Mouse (Mus musculus) heart, embryonic 14.5 days (tissue): ENCODE measurements at regions not wholly inside any gene's neighbourhood (a gene's known extent, or its start where the extent isn't known, plus 50 kb on each side); places are given as distances from the start of the nearest gene placed in this dataset.

Experiments used
- ATAC-seq: fragments of 200-750 bp; cut with Nextera tagmentation; 2 replicates; pipeline ENCODE4 v1.8.0; 2017; ENCODE audit warnings: low read depth, moderate TSS enrichment; ENCODE audit not compliant: insufficient number of reproducible peaks, insufficient read depth, low FRiP score
- H3K27ac ChIP-seq, 2 experiments: fragments of 200-500 bp in 1 of 2; fragments of 300-500 bp in 1 of 2; sonication (generic) in 1 of 2; replicated peaks in 1 of 2; 2 replicates each; pipeline ENCODE4 v1.5.1; 2012 to 2014; ENCODE audit warnings: low read depth in 2 of 2, low read length in 2 of 2, control low read depth in 1 of 2, mild to moderate bottlenecking in 1 of 2, mixed read lengths in 1 of 2; ENCODE audit not compliant: control insufficient read depth in 1 of 2, insufficient read depth in 1 of 2
- H3K27me3 ChIP-seq: fragments of 300-500 bp; sonication (generic); 2 replicates; pipeline ENCODE4 v1.6.1; 2014; ENCODE audit warnings: mild to moderate bottlenecking, low read length, control low read depth; ENCODE audit not compliant: control insufficient read depth, insufficient read depth
- H3K36me3 ChIP-seq: fragments of 300-500 bp; sonication (generic); 2 replicates; pipeline ENCODE4 v1.6.1; 2014; ENCODE audit warnings: mild to moderate bottlenecking, control low read depth, low read length, mixed read lengths; ENCODE audit not compliant: control insufficient read depth, insufficient read depth
- H3K4me1 ChIP-seq, 2 experiments: fragments of 200-500 bp in 1 of 2; fragments of 300-500 bp in 1 of 2; sonication (generic) in 1 of 2; 2 replicates each; pipeline ENCODE4 v1.6.1; 2012 to 2014; ENCODE audit warnings: low read length in 2 of 2, control low read depth in 1 of 2, mixed read lengths in 1 of 2; ENCODE audit not compliant: control insufficient read depth in 2 of 2, insufficient read depth in 2 of 2
- H3K4me2 ChIP-seq: fragments of 300-500 bp; sonication (generic); 2 replicates; pipeline ENCODE4 v1.6.1; 2014; ENCODE audit warnings: mild to moderate bottlenecking, low read length
- H3K4me3 ChIP-seq, 2 experiments: fragments of 200-500 bp in 1 of 2; fragments of 300-500 bp in 1 of 2; sonication (generic) in 1 of 2; 2 replicates each; pipeline ENCODE4 v1.5.1; 2012 to 2014; ENCODE audit warnings: low read length in 2 of 2, mild to moderate bottlenecking in 2 of 2, control low read depth in 1 of 2, low read depth in 1 of 2, moderate library complexity in 1 of 2; ENCODE audit not compliant: control insufficient read depth in 1 of 2, insufficient read depth in 1 of 2
- H3K9ac ChIP-seq: fragments of 300-500 bp; sonication (generic); 2 replicates; pipeline ENCODE4 v1.6.1; 2014; ENCODE audit warnings: mild to moderate bottlenecking, low read length
- H3K9me3 ChIP-seq: fragments of 300-500 bp; sonication (generic); 2 replicates; pipeline ENCODE4 v1.6.1; 2016; ENCODE audit warnings: low read length, control low read depth; ENCODE audit not compliant: control insufficient read depth
- WGBS: fragments of 180-500 bp; shearing (Covaris S2); extraction: QIAGEN DNeasy Blood & Tissue Kit; methylation state at CpG from one replicate; pipeline ENCODE4 v1.1.7; 2014; 5-methylcytosine and 5-hydroxymethylcytosine counted together

GRCm38 (mm10) chr16:39316752-39317594 lies 424.5 kb downstream of the Igsf11 start:
- Histone ChIP-seq H3K9ac (no peak overlapping the region), H3K27me3 (no peaks in the 10 kb centered on the region), H3K4me1 (no peaks in the 10 kb centered on the region; a peak in 1 of 4 replicates), H3K4me3 (no peak overlapping the region), H3K27ac (no peak overlapping the region), H3K9me3 (no peaks in the 10 kb centered on the region), H3K4me2 (no peak overlapping the region), H3K36me3 (no peaks in the 10 kb centered on the region)
- WGBS, result 19% methylated on average over 15 of the region's 15 CpGs
- ATAC-seq, result no peak

- H3K9me3 ChIP-seq, result no peaks in the 10 kb centered on the region
- no peak overlapping the region for H3K4me3 ChIP-seq
- H3K27ac ChIP-seq, result no peak overlapping the region
- H3K9ac ChIP-seq, result no peak overlapping the region
- ATAC-seq, result no peak
- WGBS, result 78% methylated on average over 2 of the region's 2 CpGs
- no peak overlapping the region for H3K4me2 ChIP-seq
- no peaks in the 10 kb centered on the region for H3K36me3 ChIP-seq
- H3K4me1 ChIP-seq, result no peaks in the 10 kb centered on the region
- no peaks in the 10 kb centered on the region for H3K27me3 ChIP-seq
Observed at GRCm38 (mm10) chr16:39325627-39326026, 433.2 kb downstream of the Igsf11 start.

GRCm38 (mm10) chr16:39363657-39364056 lies 471.2 kb downstream of the Igsf11 start:
- H3K27me3 ChIP-seq, result no peaks in the 10 kb centered on the region
- no peaks in the 10 kb centered on the region for H3K36me3 ChIP-seq
- H3K27ac ChIP-seq, result no peak overlapping the region
- no peak overlapping the region for H3K9ac ChIP-seq
- no peak overlapping the region for H3K4me2 ChIP-seq
- no peak overlapping the region for H3K4me3 ChIP-seq
- ATAC-seq, result no peak
- H3K4me1 ChIP-seq, result no peaks in the 10 kb centered on the region
- 43% methylated on average over 2 of the region's 2 CpGs for WGBS
- no peaks in the 10 kb centered on the region for H3K9me3 ChIP-seq

GRCm38 (mm10) chr16:39368276-39368675 lies 475.8 kb downstream of the Igsf11 start:
- no peak overlapping the region for H3K4me3 ChIP-seq
- 73% methylated on average over 2 of the region's 2 CpGs for WGBS
- no peak overlapping the region for H3K27ac ChIP-seq
- ATAC-seq, result no peak
- no peak overlapping the region for H3K9ac ChIP-seq
- H3K9me3 ChIP-seq, result no peaks in the 10 kb centered on the region
- no peak overlapping the region for H3K4me2 ChIP-seq
- H3K4me1 ChIP-seq, result no peaks in the 10 kb centered on the region
- H3K27me3 ChIP-seq, result no peaks in the 10 kb centered on the region
- no peaks in the 10 kb centered on the region for H3K36me3 ChIP-seq

- Histone ChIP-seq H3K36me3 (no peaks in the 10 kb centered on the region), H3K27ac (no peak overlapping the region), H3K4me3 (no peak overlapping the region), H3K4me1 (no peaks in the 10 kb centered on the region), H3K9ac (no peak overlapping the region), H3K4me2 (no peak overlapping the region), H3K27me3 (no peaks in the 10 kb centered on the region), H3K9me3 (no peaks in the 10 kb centered on the region)
- no peak for ATAC-seq
- 78% methylated on average over 3 of the region's 3 CpGs for WGBS
Observed at GRCm38 (mm10) chr16:39374616-39375015, 482.1 kb downstream of the Igsf11 start.

GRCm38 (mm10) chr16:39379959-39380358 lies 487.5 kb downstream of the Igsf11 start:
- Histone ChIP-seq H3K9ac (no peak overlapping the region), H3K4me1 (no peaks in the 10 kb centered on the region), H3K4me2 (no peak overlapping the region), H3K27me3 (no peaks in the 10 kb centered on the region), H3K9me3 (no peaks in the 10 kb centered on the region), H3K4me3 (no peak overlapping the region), H3K27ac (no peak overlapping the region), H3K36me3 (no peaks in the 10 kb centered on the region)
- 76% methylated on average over 7 of the region's 7 CpGs for WGBS
- ATAC-seq, result no peak

- Histone ChIP-seq H3K27me3 (no peaks in the 10 kb centered on the region), H3K9me3 (no peaks in the 10 kb centered on the region), H3K4me3 (no peak overlapping the region), H3K36me3 (no peaks in the 10 kb centered on the region), H3K27ac (no peak overlapping the region), H3K4me2 (no peak overlapping the region), H3K9ac (no peak overlapping the region), H3K4me1 (no peaks in the 10 kb centered on the region)
- WGBS, result 67% methylated on average over 5 of the region's 5 CpGs
- ATAC-seq, result no peak
Observed at GRCm38 (mm10) chr16:39389943-39390342, 497.5 kb downstream of the Igsf11 start.

- Histone ChIP-seq H3K4me1 (no peaks in the 10 kb centered on the region), H3K27me3 (no peaks in the 10 kb centered on the region), H3K36me3 (no peaks in the 10 kb centered on the region), H3K9ac (no peak overlapping the region), H3K27ac (no peak overlapping the region), H3K4me3 (no peak overlapping the region), H3K9me3 (no peaks in the 10 kb centered on the region), H3K4me2 (no peak overlapping the region)
- WGBS, result 81% methylated on average over 3 of the region's 3 CpGs
- no peak for ATAC-seq
Observed at GRCm38 (mm10) chr16:39390626-39391025, 498.2 kb downstream of the Igsf11 start.
